Mouse (Mus musculus): ENCODE data around the gene Kpna6. TPM values are rescaled to one million over a fixed set of nuclear protein-coding genes. Genes with fewer than 3 reads are reported as not detected.
A peak's percentile ranks its signal among the peaks of the same experiment; 100 is the strongest.

Gene Kpna6
- polyA plus RNA-seq, 1 experiment from 2014 or later = 8.3 TPM

DNA sequence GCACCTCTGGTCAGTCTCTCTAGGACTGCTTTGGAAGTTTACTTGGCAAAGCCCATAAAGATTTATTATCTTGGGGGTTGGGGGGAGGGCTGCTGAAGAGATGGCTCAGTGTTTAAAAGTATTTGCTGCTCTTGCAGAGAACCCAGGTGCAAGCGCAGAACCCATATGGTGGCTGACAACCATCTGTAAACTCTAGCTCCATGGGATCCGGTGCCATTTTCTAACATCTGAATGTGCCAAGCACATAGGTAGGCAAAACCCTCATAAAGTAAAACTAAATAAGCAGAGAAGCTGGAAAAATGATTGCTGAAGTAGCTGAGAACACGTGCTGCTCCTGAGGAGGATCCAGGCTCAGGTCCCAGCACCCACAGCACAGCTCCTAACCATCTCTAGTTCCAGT is 11.0 kb downstream of the Kpna6 start:
- Histone ChIP-seq H3K4me2 (replicated peaks; ENCODE audit: low read depth) (no peak overlapping the region), H3K27ac (ENCODE audit: low read depth, low read length) (no peak overlapping the region), H3K4me3 (ENCODE audit: low read depth, low read length) (no peak overlapping the region), H3K9me3 (ENCODE audit: control insufficient read depth) (no peaks in the 10 kb centered on the region), H3K27me3 (replicated peaks; ENCODE audit: control insufficient read depth, insufficient read depth, low read length) (no peaks in the 10 kb centered on the region), H3K36me3 (ENCODE audit: control insufficient read depth, insufficient read depth) (peaks cover 44% of the 10 kb centered on the region), H3K9ac (ENCODE audit: low read depth, low read length) (no peak overlapping the region), H3K4me1 (replicated peaks; ENCODE audit: control insufficient read depth, insufficient read depth, low read length) (no peaks in the 10 kb centered on the region)
- no peak for ATAC-seq
- WGBS = 55% methylated on average over 3 of the region's 3 CpGs
- TF ChIP-seq CTCF (IDR thresholded peaks at IDR 0.05; ENCODE audit: low read depth) = no peak

- Histone ChIP-seq H3K27me3 (replicated peaks; ENCODE audit: control insufficient read depth, insufficient read depth, low read length) (no peaks in the 10 kb centered on the region), H3K4me1 (replicated peaks; ENCODE audit: control insufficient read depth, insufficient read depth, low read length) (no peaks in the 10 kb centered on the region), H3K4me3 (ENCODE audit: low read depth, low read length) (no peak overlapping the region), H3K27ac (ENCODE audit: low read depth, low read length) (no peak overlapping the region), H3K4me2 (replicated peaks; ENCODE audit: low read depth) (no peak overlapping the region), H3K36me3 (ENCODE audit: control insufficient read depth, insufficient read depth) (peaks cover 90% of the 10 kb centered on the region), H3K9ac (ENCODE audit: low read depth, low read length) (no peak overlapping the region), H3K9me3 (ENCODE audit: control insufficient read depth) (no peaks in the 10 kb centered on the region)
- 82% methylated on average over 14 of the region's 14 CpGs for whole genome bisulfite sequencing
- no peak for ATAC-seq
- TF ChIP-seq CTCF (IDR thresholded peaks at IDR 0.05; ENCODE audit: low read depth) = no peak
Observed at GRCm38 (mm10) chr4:129654770-129655169, 17.8 kb downstream of the Kpna6 start.

- Histone ChIP-seq H3K36me3 (ENCODE audit: control insufficient read depth, insufficient read depth) (peaks cover 94% of the 10 kb centered on the region), H3K9me3 (ENCODE audit: control insufficient read depth) (no peaks in the 10 kb centered on the region), H3K4me1 (replicated peaks; ENCODE audit: control insufficient read depth, insufficient read depth, low read length) (no peaks in the 10 kb centered on the region), H3K4me2 (replicated peaks; ENCODE audit: low read depth) (no peak overlapping the region), H3K27ac (ENCODE audit: low read depth, low read length) (no peak overlapping the region), H3K27me3 (replicated peaks; ENCODE audit: control insufficient read depth, insufficient read depth, low read length) (no peaks in the 10 kb centered on the region), H3K9ac (ENCODE audit: low read depth, low read length) (no peak overlapping the region), H3K4me3 (ENCODE audit: low read depth, low read length) (no peak overlapping the region)
- 91% methylated on average over 8 of the region's 8 CpGs for WGBS
- TF ChIP-seq CTCF (IDR thresholded peaks at IDR 0.05; ENCODE audit: low read depth) = no peak
- no peak for ATAC-seq
Observed at GRCm38 (mm10) chr4:129650359-129650758, 22.2 kb downstream of the Kpna6 start.

GRCm38 (mm10) chr4:129648656-129649055 is 23.9 kb downstream of the Kpna6 start:
- Histone ChIP-seq H3K27me3 (replicated peaks; ENCODE audit: control insufficient read depth, insufficient read depth, low read length) (no peaks in the 10 kb centered on the region), H3K4me3 (ENCODE audit: low read depth, low read length) (no peak overlapping the region), H3K36me3 (ENCODE audit: control insufficient read depth, insufficient read depth) (peaks cover 82% of the 10 kb centered on the region), H3K27ac (ENCODE audit: low read depth, low read length) (no peak overlapping the region), H3K4me2 (replicated peaks; ENCODE audit: low read depth) (no peak overlapping the region), H3K9ac (ENCODE audit: low read depth, low read length) (no peak overlapping the region), H3K9me3 (ENCODE audit: control insufficient read depth) (no peaks in the 10 kb centered on the region), H3K4me1 (replicated peaks; ENCODE audit: control insufficient read depth, insufficient read depth, low read length) (no peaks in the 10 kb centered on the region)
- WGBS = 76% methylated on average over 1 of the region's 1 CpGs
- ATAC-seq = no peak
- no peak for TF ChIP-seq CTCF (IDR thresholded peaks at IDR 0.05; ENCODE audit: low read depth)

DNA sequence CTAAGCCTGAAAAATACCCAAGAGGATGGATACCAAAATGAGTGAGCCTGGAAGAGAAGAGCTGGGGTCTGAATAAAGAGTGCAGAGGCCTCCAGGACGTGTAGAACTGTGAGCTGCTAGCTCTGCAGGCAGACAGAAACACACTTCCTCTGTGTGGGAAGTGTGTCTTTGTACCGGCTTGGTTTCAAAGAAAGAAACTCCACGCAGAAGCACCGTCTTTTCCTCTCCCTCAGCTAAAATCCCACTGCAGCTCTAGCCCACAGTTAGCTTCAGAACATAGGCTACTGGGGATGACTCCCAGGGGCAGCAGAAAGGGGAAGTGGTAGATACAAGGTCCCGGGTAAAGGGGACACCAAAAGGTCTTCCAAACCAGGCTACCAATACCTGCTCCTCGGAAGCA is 27.4 kb downstream of the Kpna6 start:
- Histone ChIP-seq H3K36me3 (ENCODE audit: control insufficient read depth, insufficient read depth) (peaks cover 52% of the 10 kb centered on the region), H3K4me2 (replicated peaks; ENCODE audit: low read depth) (no peak overlapping the region), H3K4me1 (replicated peaks; ENCODE audit: control insufficient read depth, insufficient read depth, low read length) (no peaks in the 10 kb centered on the region), H3K4me3 (ENCODE audit: low read depth, low read length) (no peak overlapping the region), H3K27ac (ENCODE audit: low read depth, low read length) (no peak overlapping the region), H3K9me3 (ENCODE audit: control insufficient read depth) (no peaks in the 10 kb centered on the region), H3K9ac (ENCODE audit: low read depth, low read length) (no peak overlapping the region), H3K27me3 (replicated peaks; ENCODE audit: control insufficient read depth, insufficient read depth, low read length) (no peaks in the 10 kb centered on the region)
- no peak for ATAC-seq
- WGBS = 84% methylated on average over 6 of the region's 6 CpGs
- no peak for TF ChIP-seq CTCF (IDR thresholded peaks at IDR 0.05; ENCODE audit: low read depth)

DNA sequence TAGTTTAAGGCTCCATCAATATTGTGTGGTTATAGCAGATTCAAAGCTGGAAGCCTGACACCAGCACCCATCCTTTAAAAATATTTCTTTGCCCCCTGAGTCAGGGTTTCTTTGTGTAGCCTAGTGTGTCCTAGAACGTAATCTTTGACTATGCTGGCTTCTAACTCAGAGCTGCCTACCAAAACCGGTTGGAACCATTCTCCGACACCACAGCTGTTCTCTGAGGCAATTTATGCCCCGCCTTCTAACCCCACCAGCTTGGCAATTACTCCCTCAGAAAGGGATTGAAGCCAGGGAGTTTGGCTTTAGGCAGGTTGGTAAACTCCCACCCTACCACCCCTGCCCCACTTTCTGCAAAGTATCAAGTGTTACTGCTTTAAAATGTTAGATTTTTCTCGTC is 30.8 kb downstream of the Kpna6 start:
- WGBS = 39% methylated on average over 5 of the region's 5 CpGs
- H3K27ac ChIP-seq (ENCODE audit: low read depth, low read length) = no peak overlapping the region

More for the DNA sequence above, 30.8 kb downstream of the Kpna6 start:
- TF ChIP-seq CTCF (IDR thresholded peaks at IDR 0.05; ENCODE audit: low read depth) = no peak
- Histone ChIP-seq H3K36me3 (ENCODE audit: control insufficient read depth, insufficient read depth) (peaks cover 39% of the 10 kb centered on the region), H3K4me2 (replicated peaks; ENCODE audit: low read depth) (peak overlapping the region; percentile 73; the same call in 1 of the 2 replicates), H3K9me3 (ENCODE audit: control insufficient read depth) (no peaks in the 10 kb centered on the region), H3K4me3 (ENCODE audit: low read depth, low read length) (no peak overlapping the region), H3K9ac (ENCODE audit: low read depth, low read length) (no peak overlapping the region), H3K4me1 (replicated peaks; ENCODE audit: control insufficient read depth, insufficient read depth, low read length) (peaks cover 6% of the 10 kb centered on the region; the same call in 1 of the 2 replicates), H3K27me3 (replicated peaks; ENCODE audit: control insufficient read depth, insufficient read depth, low read length) (no peaks in the 10 kb centered on the region)
- ATAC-seq = no peak

Data from intestine, postnatal 0 days (tissue).